Comparison of ENCODE assay signal across 34 mouse cellular contexts in genomic region chr7:30828871-30829270, GRCm38 (mm10). TPM values are rescaled to one million over a fixed set of nuclear protein-coding genes. Genes with fewer than 3 reads are reported as not detected.
"Had no signal": no experiment of that assay in that cellular context is flagged by ENCODE, and none has a peak within 500 bp of the region (broad histone marks: within the 10 kb centered on the region; RNA-seq: fewer than 3 reads in every experiment).

No protein-coding gene starts in this region.

RNA-seq across cellular contexts. Expression of gene Ffar2, which starts 5.3 kb away (rescaled TPM):
- total RNA-seq: heart, postnatal 4 days; layer of hippocampus, adult 18-20 months; layer of hippocampus, adult 2 months; layer of hippocampus, postnatal 14 days; layer of hippocampus, postnatal 25 days; layer of hippocampus, postnatal 36 days; left cerebral cortex, adult 18-20 months; left cerebral cortex, adult 2 months; left cerebral cortex, adult 8-10 months had no signal
- polyA plus RNA-seq: heart, embryonic 13.5 days; hindbrain, embryonic 10.5 days; hindbrain, embryonic 12.5 days; hindbrain, embryonic 14.5 days; kidney, embryonic 14.5 days had no signal

RNA-seq across cellular contexts. Expression of gene Ffar3, which starts 27.1 kb away (rescaled TPM):
- total RNA-seq: heart, postnatal 10 days; heart, postnatal 14 days; heart, postnatal 25 days; heart, postnatal 36 days; heart, postnatal 4 days; hematopoietic stem cell, adult 5-6 weeks; layer of hippocampus, adult 18-20 months; layer of hippocampus, adult 2 months; layer of hippocampus, adult 8-10 months; layer of hippocampus, postnatal 10 days; layer of hippocampus, postnatal 25 days; layer of hippocampus, postnatal 36 days; left cerebral cortex, adult 18-20 months; left cerebral cortex, adult 2 months; left cerebral cortex, adult 8-10 months had no signal
- polyA plus RNA-seq: heart, embryonic 13.5 days; heart, embryonic 14.5 days; heart, embryonic 15.5 days; heart, embryonic 16.5 days; heart, postnatal 0 days; hindbrain, embryonic 10.5 days; hindbrain, embryonic 11.5 days; hindbrain, embryonic 12.5 days; hindbrain, embryonic 14.5 days; hindbrain, embryonic 15.5 days; kidney, embryonic 14.5 days had no signal

RNA-seq across cellular contexts. Expression of gene Ffar1, which starts 32.5 kb away (rescaled TPM):
- total RNA-seq: heart, postnatal 14 days; heart, postnatal 25 days; heart, postnatal 36 days; heart, postnatal 4 days; hematopoietic stem cell, adult 5-6 weeks; hindbrain, postnatal 0 days; layer of hippocampus, adult 18-20 months; layer of hippocampus, adult 2 months; layer of hippocampus, adult 8-10 months; layer of hippocampus, postnatal 10 days; layer of hippocampus, postnatal 14 days; layer of hippocampus, postnatal 25 days; layer of hippocampus, postnatal 36 days; left cerebral cortex, adult 18-20 months; left cerebral cortex, adult 2 months; left cerebral cortex, adult 8-10 months had no signal
- polyA plus RNA-seq: heart, embryonic 13.5 days; heart, embryonic 14.5 days; heart, embryonic 15.5 days; heart, postnatal 0 days; hindbrain, embryonic 10.5 days; hindbrain, embryonic 11.5 days; hindbrain, embryonic 12.5 days; hindbrain, embryonic 13.5 days; hindbrain, embryonic 14.5 days; hindbrain, embryonic 15.5 days; hindbrain, embryonic 16.5 days; hindbrain, postnatal 0 days; kidney, embryonic 14.5 days; kidney, embryonic 15.5 days; kidney, embryonic 16.5 days had no signal

RNA-seq across cellular contexts. Expression of gene Krtdap, which starts 41.2 kb away (rescaled TPM):
- total RNA-seq: heart, postnatal 10 days; heart, postnatal 14 days; heart, postnatal 25 days; heart, postnatal 36 days; heart, postnatal 4 days; hematopoietic stem cell, adult 5-6 weeks; hindbrain, postnatal 0 days; layer of hippocampus, adult 18-20 months; layer of hippocampus, adult 2 months; layer of hippocampus, adult 8-10 months; layer of hippocampus, postnatal 10 days; layer of hippocampus, postnatal 14 days; layer of hippocampus, postnatal 25 days; layer of hippocampus, postnatal 36 days; left cerebral cortex, adult 18-20 months; left cerebral cortex, adult 2 months; left cerebral cortex, adult 8-10 months had no signal
- polyA plus RNA-seq: heart, embryonic 14.5 days; hindbrain, embryonic 10.5 days; hindbrain, embryonic 11.5 days; hindbrain, embryonic 12.5 days; hindbrain, embryonic 13.5 days; hindbrain, embryonic 14.5 days; inflammation-experienced regulatory T-cells, adult 6 months; kidney, adult 2 months; kidney, embryonic 14.5 days had no signal

RNA-seq across cellular contexts. Expression of gene Cd22, which starts 51.3 kb away (rescaled TPM):
- total RNA-seq: hematopoietic stem cell, adult 5-6 weeks; layer of hippocampus, adult 18-20 months; layer of hippocampus, adult 2 months; layer of hippocampus, postnatal 10 days; layer of hippocampus, postnatal 14 days; layer of hippocampus, postnatal 25 days; layer of hippocampus, postnatal 36 days; left cerebral cortex, adult 2 months had no signal
- polyA plus RNA-seq: heart, embryonic 13.5 days; heart, embryonic 14.5 days; heart, embryonic 15.5 days; hindbrain, embryonic 10.5 days; hindbrain, embryonic 11.5 days; hindbrain, embryonic 12.5 days; hindbrain, embryonic 13.5 days; hindbrain, embryonic 14.5 days; hindbrain, embryonic 16.5 days had no signal
